Mouse (Mus musculus) spleen, adult 2 months (tissue): Measurements from ENCODE around the gene Syt1.

Source experiments
- CTCF ChIP-seq: fragments of 200-500 bp; IDR thresholded peaks from 2 replicates; pipeline ENCODE4 v1.5.1; 2011; ENCODE audit warnings: mild to moderate bottlenecking, inconsistent platforms; ENCODE audit not compliant: insufficient read depth, insufficient read length, insufficient replicate concordance; ENCODE audit errors: extremely low read depth
- POLR2A ChIP-seq: fragments of 200-500 bp; IDR thresholded peaks from 2 replicates; pipeline ENCODE4 v1.6.1; 2011; ENCODE audit warnings: low read depth, low read length, inconsistent platforms

- TF ChIP-seq CTCF (no peak), POLR2A (no peak)
These were observed 324.1 kb downstream of the Syt1 start for GRCm38 (mm10) chr10:108686696-108687095.
